Mouse (Mus musculus): ENCODE measurements at regions not wholly inside any gene's neighbourhood (a gene's known extent, or its start where the extent isn't known, plus 50 kb on each side); places are given as distances from the start of the nearest gene placed in this dataset.

DNA sequence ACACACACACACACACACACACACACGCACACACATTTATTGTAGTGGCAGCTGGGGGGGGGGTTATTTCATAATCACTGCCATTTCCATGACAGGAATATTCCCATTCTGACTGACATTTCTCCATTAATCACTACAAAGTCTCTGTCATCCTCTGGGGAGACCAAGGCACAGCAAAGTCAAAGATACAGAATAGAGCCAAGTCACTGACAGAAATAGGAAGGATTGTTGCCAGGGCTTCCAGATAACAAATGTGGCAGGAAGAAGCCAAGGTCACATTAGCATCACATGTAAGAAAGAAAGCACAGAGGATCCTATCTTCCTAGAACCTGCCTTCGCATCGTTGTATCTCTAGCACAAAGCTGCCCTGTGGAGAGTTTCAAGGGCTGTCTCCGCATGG lies 205.6 kb downstream of the Ly86 start:
- no peak overlapping the region for H3K9ac ChIP-seq (replicated peaks; ENCODE audit: low read length, poor library complexity, severe bottlenecking)
- H3K9me3 ChIP-seq (ENCODE audit: low read length), result no peaks in the 10 kb centered on the region
- no peak overlapping the region for H3K4me3 ChIP-seq (ENCODE audit: low read depth, low read length)
- no peaks in the 10 kb centered on the region for H3K27me3 ChIP-seq (ENCODE audit: insufficient read depth, low read length)
- no peak for TF ChIP-seq CTCF (IDR thresholded peaks at IDR 0.05)
- no peaks in the 10 kb centered on the region for H3K4me1 ChIP-seq (ENCODE audit: insufficient read depth, low read length)
- no peaks in the 10 kb centered on the region for H3K36me3 ChIP-seq (ENCODE audit: insufficient read depth, low read length)
- ATAC-seq (ENCODE audit: low FRiP score) (no peak), DNase-seq (ENCODE audit: low spot score) (no peak)
- no peak overlapping the region for H3K27ac ChIP-seq (ENCODE audit: low read depth, low read length)
- WGBS, result 66% methylated on average over 4 of the region's 4 CpGs
- H3K4me2 ChIP-seq (ENCODE audit: low read depth, low read length, poor library complexity, severe bottlenecking), result no peak overlapping the region

DNA sequence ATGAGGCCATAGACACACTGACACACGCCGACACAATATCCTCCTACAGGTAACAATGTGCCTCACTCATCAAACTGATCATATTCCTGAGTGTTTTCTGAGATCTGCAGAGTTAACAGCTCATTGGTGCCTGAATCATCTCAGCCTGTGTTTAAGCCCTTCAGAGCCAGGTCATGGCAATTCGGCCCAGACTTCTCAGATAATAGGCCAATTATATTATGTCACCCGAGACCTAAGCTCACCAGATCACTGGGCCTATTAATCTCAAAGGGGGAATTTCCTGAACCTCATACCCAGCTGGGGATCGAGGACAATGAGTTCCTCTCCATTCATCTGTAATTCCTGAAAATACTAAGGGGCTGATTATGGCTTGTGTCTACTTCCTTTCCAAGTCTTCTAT lies 208.4 kb downstream of the Ly86 start:
- no peaks in the 10 kb centered on the region for H3K4me1 ChIP-seq (ENCODE audit: insufficient read depth, low read length)
- H3K9ac ChIP-seq (replicated peaks; ENCODE audit: low read length, poor library complexity, severe bottlenecking), result no peak overlapping the region
- no peaks in the 10 kb centered on the region for H3K36me3 ChIP-seq (ENCODE audit: insufficient read depth, low read length)
- DNase-seq (ENCODE audit: low spot score) (no peak), ATAC-seq (ENCODE audit: low FRiP score) (no peak)
- no peaks in the 10 kb centered on the region for H3K27me3 ChIP-seq (ENCODE audit: insufficient read depth, low read length)
- no peak overlapping the region for H3K27ac ChIP-seq (ENCODE audit: low read depth, low read length)
- 60% methylated on average over 5 of the region's 5 CpGs for WGBS
- no peak overlapping the region for H3K4me3 ChIP-seq (ENCODE audit: low read depth, low read length)
- H3K4me2 ChIP-seq (ENCODE audit: low read depth, low read length, poor library complexity, severe bottlenecking), result no peak overlapping the region
- no peak for TF ChIP-seq CTCF (IDR thresholded peaks at IDR 0.05)
- no peaks in the 10 kb centered on the region for H3K9me3 ChIP-seq (ENCODE audit: low read length)

DNA sequence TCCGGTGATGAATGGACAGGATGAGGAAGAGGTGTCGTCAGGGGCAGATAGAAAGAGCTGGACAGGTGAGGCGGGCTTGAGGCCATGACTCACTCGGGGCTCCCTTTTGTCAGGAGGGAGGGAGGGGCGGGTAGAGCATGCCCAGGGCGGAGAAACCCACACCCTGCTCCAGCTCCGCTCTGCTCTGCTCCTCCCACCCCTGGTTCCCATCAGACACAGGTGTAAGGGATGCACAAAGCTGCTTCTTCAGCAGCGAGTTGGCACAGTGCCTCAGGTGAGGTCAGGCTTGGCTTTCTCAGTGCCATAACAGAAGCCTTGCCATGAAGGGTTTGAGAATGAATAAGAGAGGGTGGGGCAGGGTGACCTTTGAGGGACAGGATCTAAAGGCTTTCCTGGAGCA lies 212.2 kb downstream of the Ly86 start:
- Histone ChIP-seq H3K4me3 (ENCODE audit: low read depth, low read length) (no peak overlapping the region), H3K27me3 (ENCODE audit: insufficient read depth, low read length) (no peaks in the 10 kb centered on the region), H3K27ac (ENCODE audit: low read depth, low read length) (no peak overlapping the region), H3K4me1 (ENCODE audit: insufficient read depth, low read length) (no peaks in the 10 kb centered on the region), H3K36me3 (ENCODE audit: insufficient read depth, low read length) (no peaks in the 10 kb centered on the region), H3K9ac (replicated peaks; ENCODE audit: low read length, poor library complexity, severe bottlenecking) (no peak overlapping the region), H3K4me2 (ENCODE audit: low read depth, low read length, poor library complexity, severe bottlenecking) (no peak overlapping the region), H3K9me3 (ENCODE audit: low read length) (no peaks in the 10 kb centered on the region)
- 77% methylated on average over 7 of the region's 8 CpGs for WGBS
- DNase-seq (ENCODE audit: low spot score) (no peak), ATAC-seq (ENCODE audit: low FRiP score) (no peak)
- TF ChIP-seq CTCF (IDR thresholded peaks at IDR 0.05), result no peak

DNA sequence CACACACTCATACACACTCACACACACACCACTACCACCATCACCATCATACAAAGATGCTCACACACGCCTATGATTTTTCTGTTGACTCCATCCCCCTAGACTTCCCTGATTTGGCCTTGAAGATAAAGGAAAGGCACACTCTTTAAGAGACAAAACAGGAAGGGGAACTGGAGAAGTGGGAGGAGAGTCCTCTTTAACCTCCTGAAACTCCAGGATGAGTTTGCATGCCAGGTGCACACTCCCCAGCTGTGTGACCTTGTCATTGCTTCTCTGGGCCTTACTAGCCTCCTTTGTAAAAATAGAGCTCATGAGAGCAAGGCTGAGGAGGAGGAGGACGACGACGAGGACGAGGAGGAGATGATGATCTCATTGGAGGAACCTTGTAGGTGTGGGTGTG lies 212.8 kb downstream of the Ly86 start:
- no peak for ATAC-seq (ENCODE audit: low FRiP score)
- H3K4me3 ChIP-seq (ENCODE audit: low read depth, low read length), result no peak overlapping the region
- 81% methylated on average over 5 of the region's 5 CpGs for WGBS
- H3K4me2 ChIP-seq (ENCODE audit: low read depth, low read length, poor library complexity, severe bottlenecking), result no peak overlapping the region
- H3K9ac ChIP-seq (replicated peaks; ENCODE audit: low read length, poor library complexity, severe bottlenecking), result no peak overlapping the region
- TF ChIP-seq CTCF (IDR thresholded peaks at IDR 0.05), result no peak
- no peak overlapping the region for H3K27ac ChIP-seq (ENCODE audit: low read depth, low read length)
- no peaks in the 10 kb centered on the region for H3K27me3 ChIP-seq (ENCODE audit: insufficient read depth, low read length)
- no peak for DNase-seq (ENCODE audit: low spot score)
- no peaks in the 10 kb centered on the region for H3K9me3 ChIP-seq (ENCODE audit: low read length)
- H3K36me3 ChIP-seq (ENCODE audit: insufficient read depth, low read length), result no peaks in the 10 kb centered on the region
- H3K4me1 ChIP-seq (ENCODE audit: insufficient read depth, low read length), result no peaks in the 10 kb centered on the region

DNA sequence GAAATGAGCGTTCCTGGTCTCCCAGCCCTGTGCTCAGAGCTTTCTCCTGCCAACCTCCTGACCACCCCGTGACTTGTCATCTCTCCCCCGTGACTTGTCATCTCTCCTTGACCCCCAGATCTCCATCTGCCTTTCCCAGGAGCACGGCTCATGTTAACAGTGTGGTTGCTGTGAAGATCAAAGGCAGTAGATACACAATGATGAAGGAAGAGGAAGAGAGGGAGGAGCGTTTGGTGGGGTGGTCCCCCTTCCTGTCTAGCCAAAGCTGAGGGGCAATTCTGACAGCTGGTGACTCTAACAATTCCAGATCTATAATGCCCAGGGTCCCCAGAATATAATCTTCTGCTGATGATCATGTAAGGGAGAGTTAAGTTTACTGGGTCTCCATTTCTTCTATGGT lies 214.0 kb downstream of the Ly86 start:
- Histone ChIP-seq H3K9me3 (ENCODE audit: low read length) (no peaks in the 10 kb centered on the region), H3K36me3 (ENCODE audit: insufficient read depth, low read length) (no peaks in the 10 kb centered on the region), H3K27ac (ENCODE audit: low read depth, low read length) (no peak overlapping the region), H3K27me3 (ENCODE audit: insufficient read depth, low read length) (no peaks in the 10 kb centered on the region), H3K4me1 (ENCODE audit: insufficient read depth, low read length) (no peaks in the 10 kb centered on the region), H3K9ac (replicated peaks; ENCODE audit: low read length, poor library complexity, severe bottlenecking) (no peak overlapping the region), H3K4me2 (ENCODE audit: low read depth, low read length, poor library complexity, severe bottlenecking) (no peak overlapping the region), H3K4me3 (ENCODE audit: low read depth, low read length) (no peak overlapping the region)
- WGBS, result 82% methylated on average over 5 of the region's 5 CpGs
- DNase-seq (ENCODE audit: low spot score) (no peak), ATAC-seq (ENCODE audit: low FRiP score) (no peak)
- TF ChIP-seq CTCF (IDR thresholded peaks at IDR 0.05), result no peak

DNA sequence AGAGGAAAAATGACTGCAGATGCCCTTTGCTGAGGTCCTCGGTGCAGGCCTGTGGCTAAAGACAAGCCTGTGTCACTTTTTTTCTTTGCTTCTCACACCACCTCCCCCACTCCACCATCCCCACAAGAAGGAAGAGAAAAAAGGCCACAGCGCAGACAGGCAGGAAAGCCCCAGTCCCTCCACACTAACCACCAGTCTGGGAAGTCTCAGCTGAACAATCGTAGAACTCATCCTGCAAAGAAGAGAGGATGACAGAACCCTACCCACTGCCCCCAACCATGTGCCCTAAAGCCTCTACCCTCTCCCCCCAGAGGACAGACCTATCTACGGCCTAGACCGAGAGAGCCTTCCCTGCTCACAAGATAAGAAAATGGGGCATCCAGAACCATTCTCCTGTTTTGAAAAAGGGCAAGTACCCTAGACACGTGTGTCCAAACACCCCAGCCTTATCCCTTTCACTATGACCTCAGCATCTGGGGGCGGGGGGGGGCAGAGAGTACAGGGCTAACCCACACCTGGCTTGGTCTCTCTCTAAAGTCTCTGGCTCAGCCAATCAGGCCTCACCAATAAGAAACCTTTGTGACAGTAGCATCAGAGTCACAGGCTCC lies 214.8 kb downstream of the Ly86 start:
- Histone ChIP-seq H3K9me3 (ENCODE audit: low read length) (no peaks in the 10 kb centered on the region), H3K4me1 (ENCODE audit: insufficient read depth, low read length) (no peaks in the 10 kb centered on the region), H3K4me3 (ENCODE audit: low read depth, low read length) (no peak overlapping the region), H3K27me3 (ENCODE audit: insufficient read depth, low read length) (no peaks in the 10 kb centered on the region), H3K9ac (replicated peaks; ENCODE audit: low read length, poor library complexity, severe bottlenecking) (no peak overlapping the region), H3K36me3 (ENCODE audit: insufficient read depth, low read length) (no peaks in the 10 kb centered on the region), H3K27ac (ENCODE audit: low read depth, low read length) (no peak overlapping the region), H3K4me2 (ENCODE audit: low read depth, low read length, poor library complexity, severe bottlenecking) (no peak overlapping the region)
- ATAC-seq (ENCODE audit: low FRiP score) (no peak), DNase-seq (ENCODE audit: low spot score) (no peak)
- TF ChIP-seq CTCF (IDR thresholded peaks at IDR 0.05), result no peak
- 72% methylated on average over 7 of the region's 7 CpGs for WGBS
